Mouse (Mus musculus): ENCODE measurements around the gene Olfr1283. TPM values are rescaled to one million over a fixed set of nuclear protein-coding genes. Genes with fewer than 3 reads are reported as not detected.
"Not testable (repeated sequence)": the region's sequence is repeated elsewhere in the genome, so short reads cannot be mapped to it uniquely, and the experiment has no call there.

The Olfr1283 gene
- total RNA-seq (2021), result not detected
- long read RNA-seq, experiment 1, result 0 reads
- long read RNA-seq, experiment 2, result 0 reads

GRCm38 (mm10) chr2:111366490-111366889 is at the start of gene Olfr1283:
Olfr1283 (plus strand) TSS chr2:111366790.
- DNase-seq, result no peak

GRCm38 (mm10) chr2:111326220-111326619 is 40.4 kb upstream of the Olfr1283 start, which contains the start of gene Olfr1281:
Olfr1281 (plus strand) TSS chr2:111326520.
- DNase-seq, result no peak

GRCm38 (mm10) chr2:111333721-111334120 is 32.9 kb upstream of the Olfr1283 start:
- DNase-seq, result not testable (repeated sequence)

DNA sequence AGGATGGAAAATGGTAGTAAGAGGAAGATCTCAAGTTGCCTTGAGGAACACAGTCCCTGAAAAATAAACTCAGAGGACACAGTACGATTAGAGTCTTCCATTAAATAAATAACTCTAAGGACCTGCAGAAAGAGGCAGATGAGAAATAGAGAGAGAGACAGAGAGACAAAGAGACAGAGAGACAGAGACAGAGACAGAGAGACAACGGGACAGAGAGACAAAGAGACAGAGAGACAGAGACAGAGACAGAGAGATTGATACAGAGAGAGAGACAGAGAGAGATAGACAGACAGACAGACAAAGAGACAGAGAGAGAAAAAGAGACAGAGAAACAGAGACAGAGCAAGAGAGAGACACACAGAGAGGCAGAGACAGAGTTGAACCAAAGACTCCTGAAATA is 30.6 kb upstream of the Olfr1283 start, which contains the start of gene Olfr1282:
Gene Olfr1282, minus strand, starts transcription at position 101 of the 400 bp plus-strand sequence.
- no peak for DNase-seq

GRCm38 (mm10) chr2:111375222-111375621 is 8.6 kb downstream of the Olfr1283 start, which contains the start of gene Olfr1284:
Olfr1284 (plus strand) TSS chr2:111375522.
- no peak for DNase-seq

Other genes starting within 250 kb of the Olfr1283 start
- gene Gm15130, start 213.9 kb upstream of the Olfr1283 start, total RNA-seq (2021), result not detected
- gene 4930430A15Rik, start 137.2 kb upstream of the Olfr1283 start, total RNA-seq (2021), result not detected
- not detected for gene Olfr1275, start 131.5 kb upstream of the Olfr1283 start, total RNA-seq (2021)
- not detected for gene Olfr1276, start 112.3 kb upstream of the Olfr1283 start, total RNA-seq (2021)
- not detected for gene Olfr1277, start 92.7 kb upstream of the Olfr1283 start, total RNA-seq (2021)
- gene Olfr1278, start 76.7 kb upstream of the Olfr1283 start, total RNA-seq (2021), result not detected
- not detected for gene Olfr1279, start 66.2 kb upstream of the Olfr1283 start, total RNA-seq (2021)
- not detected for gene Olfr1280, start 52.8 kb upstream of the Olfr1283 start, total RNA-seq (2021)
- not detected for gene Olfr1281, start 40.3 kb upstream of the Olfr1283 start, total RNA-seq (2021)
- gene Olfr1282, start 30.7 kb upstream of the Olfr1283 start, total RNA-seq (2021), result not detected
- gene Olfr1284, start 8.7 kb downstream of the Olfr1283 start, total RNA-seq (2021), result not detected
- not detected for gene Olfr1286, start 56.3 kb downstream of the Olfr1283 start, total RNA-seq (2021)
- not detected for gene Olfr1287, start 82.4 kb downstream of the Olfr1283 start, total RNA-seq (2021)
- gene Olfr1288, start 107.3 kb downstream of the Olfr1283 start, total RNA-seq (2021), result not detected
- gene Olfr1289, start 114.0 kb downstream of the Olfr1283 start, total RNA-seq (2021), result not detected
- not detected for gene Olfr1290, start 127.0 kb downstream of the Olfr1283 start, total RNA-seq (2021)
- gene Olfr1291-ps1, start 130.4 kb downstream of the Olfr1283 start, total RNA-seq (2021), result not detected
- gene Olfr1293-ps, start 158.4 kb downstream of the Olfr1283 start, total RNA-seq (2021), result not detected
- not detected for gene Olfr1294, start 173.5 kb downstream of the Olfr1283 start, total RNA-seq (2021)
- not detected for gene Olfr1295, start 202.9 kb downstream of the Olfr1283 start, total RNA-seq (2021)

Data from adrenal gland, postnatal 10 days (tissue).